Mouse (Mus musculus): ENCODE results near the gene Rnf34. TPM values are rescaled to one million over a fixed set of nuclear protein-coding genes. Genes with fewer than 3 reads are reported as not detected.

Rnf34 gene
- 10 to 100 TPM; 17.6 to 20.7 TPM for total RNA-seq (2021)
- long read RNA-seq, experiment 1, full-length matches to known transcripts: 25 of 29 reads
- long read RNA-seq, experiment 1, partial matches to known transcripts: 0 of 29 reads
- long read RNA-seq, experiment 1, other reads (novel, unspliced or antisense): 4 of 29 reads
- long read RNA-seq, experiment 2, full-length matches to known transcripts: 23 of 27 reads
- long read RNA-seq, experiment 2, partial matches to known transcripts: 2 of 27 reads
- long read RNA-seq, experiment 2, other reads (novel, unspliced or antisense): 2 of 27 reads

- peak; percentile 98 for DNase-seq (ENCODE audit: low spot score)
Measured at GRCm38 (mm10) chr5:122849521-122850318, at the start of gene Rnf34. Gene Rnf34, plus strand, starts transcription at chr5:122850048.

GRCm38 (mm10) chr5:122800345-122801010, 49.4 kb upstream of the Rnf34 start:
- DNase-seq (ENCODE audit: low spot score): no peak

DNA sequence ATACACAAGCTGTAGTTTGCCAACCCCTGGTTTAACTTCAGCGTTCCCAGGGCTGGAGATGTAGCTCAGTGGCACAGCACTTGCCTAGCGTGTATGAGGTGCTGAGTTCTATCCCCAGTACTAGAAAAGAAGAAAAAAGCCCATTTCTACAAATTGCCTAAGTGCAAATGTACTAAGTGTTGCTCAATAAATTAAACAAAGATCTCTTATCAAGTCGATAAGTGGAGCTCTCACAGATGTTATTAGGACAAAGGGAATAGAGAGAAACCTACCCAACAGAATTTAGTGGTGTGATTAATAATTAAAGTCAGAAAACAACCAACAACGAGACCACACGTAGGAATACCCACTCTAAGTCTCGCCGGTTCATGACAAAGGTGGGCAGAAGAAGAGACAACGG, 48.2 kb upstream of the Rnf34 start:
- DNase-seq (ENCODE audit: low spot score): no peak

- DNase-seq (ENCODE audit: low spot score): no peak
Measured at GRCm38 (mm10) chr5:122802706-122803105, 47.1 kb upstream of the Rnf34 start.

GRCm38 (mm10) chr5:122805503-122805902, 44.3 kb upstream of the Rnf34 start:
- no peak for DNase-seq (ENCODE audit: low spot score)

GRCm38 (mm10) chr5:122811364-122812079, 38.3 kb upstream of the Rnf34 start:
- DNase-seq (ENCODE audit: low spot score): peak; percentile 55

GRCm38 (mm10) chr5:122812699-122813098, 37.1 kb upstream of the Rnf34 start:
- no peak for DNase-seq (ENCODE audit: low spot score)

GRCm38 (mm10) chr5:122820777-122821523, 28.9 kb upstream of the Rnf34 start, which contains the start of gene Anapc5:
Gene Anapc5, minus strand, starts transcription at chr5:122821339.
- peak; percentile 94 for DNase-seq (ENCODE audit: low spot score)

DNA sequence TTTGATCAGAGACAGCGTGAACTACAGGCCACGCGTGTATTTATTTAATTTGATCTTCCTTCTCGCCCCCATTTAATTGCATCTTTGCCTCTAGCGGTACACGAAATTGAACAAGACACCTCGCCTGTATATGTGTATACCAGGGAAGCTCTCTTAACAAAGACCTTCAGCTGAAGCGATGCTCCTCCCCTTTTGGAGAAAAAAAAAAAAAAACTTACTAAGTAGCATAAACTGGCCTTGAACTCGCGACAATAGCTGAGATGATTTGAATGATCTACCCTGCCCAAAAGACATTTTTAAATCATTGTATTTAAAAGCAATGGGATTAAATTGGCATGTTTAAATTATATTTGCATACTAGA, 28.3 kb upstream of the Rnf34 start:
- DNase-seq (ENCODE audit: low spot score): no peak

DNA sequence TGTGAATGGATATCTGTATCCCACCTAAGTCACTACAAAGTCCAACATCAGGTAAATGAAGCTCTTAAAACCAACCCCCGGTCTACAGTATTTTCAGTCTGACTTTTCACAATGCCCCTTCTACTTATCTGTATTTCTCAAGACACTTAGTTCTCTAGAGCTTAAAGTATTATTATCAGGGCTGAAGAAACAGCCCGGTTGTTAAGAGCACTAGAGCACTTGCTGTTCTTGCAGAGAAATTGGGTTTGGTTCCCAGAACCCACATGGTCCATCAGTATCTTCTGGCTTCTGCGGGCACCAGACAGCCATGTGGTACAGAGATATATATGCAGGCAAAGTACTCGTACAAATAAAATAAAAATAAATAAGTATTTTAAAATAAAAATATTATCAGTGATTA, 27.4 kb upstream of the Rnf34 start:
- DNase-seq (ENCODE audit: low spot score): no peak

- DNase-seq (ENCODE audit: low spot score): no peak
Measured at GRCm38 (mm10) chr5:122823976-122824375, 25.9 kb upstream of the Rnf34 start.

GRCm38 (mm10) chr5:122824450-122824849, 25.4 kb upstream of the Rnf34 start:
- DNase-seq (ENCODE audit: low spot score): no peak

DNA sequence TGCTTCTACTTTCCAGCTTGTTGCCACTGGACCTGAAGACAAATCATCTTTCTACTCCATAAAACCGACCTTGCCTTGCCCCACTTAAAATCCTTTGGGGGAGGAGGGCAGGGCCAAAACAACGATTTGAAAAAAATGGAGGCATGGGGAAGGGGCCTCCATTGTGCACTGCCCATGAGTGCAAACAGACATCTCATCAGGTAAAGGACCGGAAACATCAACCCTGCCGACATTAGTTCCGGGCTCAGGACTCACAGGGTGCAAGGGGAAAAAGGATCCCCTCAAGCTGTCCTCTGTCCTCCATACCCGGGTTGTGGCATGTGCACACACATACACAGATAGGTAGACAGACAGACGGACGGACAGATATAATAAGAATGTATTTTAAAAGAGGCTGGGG, 24.7 kb upstream of the Rnf34 start:
- no peak for DNase-seq (ENCODE audit: low spot score)

DNA sequence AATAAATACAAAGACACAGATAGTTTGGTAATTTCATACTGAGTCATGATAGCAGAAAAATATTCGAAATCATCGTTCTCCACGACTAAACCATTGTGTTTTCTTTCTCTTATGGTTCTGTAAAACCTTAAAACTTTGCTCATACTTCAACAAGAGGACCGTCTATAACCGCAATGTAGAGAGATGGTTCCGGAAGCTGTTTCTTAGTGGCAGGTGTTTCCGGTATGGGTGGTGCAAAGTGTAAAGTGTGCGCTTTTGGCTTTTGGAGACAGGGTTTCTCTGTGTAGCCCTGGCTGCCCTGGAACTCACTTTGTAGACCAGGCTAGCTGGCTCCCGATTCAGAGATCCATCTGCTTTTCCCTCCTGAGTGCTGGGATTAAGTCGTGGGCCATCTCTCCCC, 17.3 kb upstream of the Rnf34 start:
- DNase-seq (ENCODE audit: low spot score): no peak

DNA sequence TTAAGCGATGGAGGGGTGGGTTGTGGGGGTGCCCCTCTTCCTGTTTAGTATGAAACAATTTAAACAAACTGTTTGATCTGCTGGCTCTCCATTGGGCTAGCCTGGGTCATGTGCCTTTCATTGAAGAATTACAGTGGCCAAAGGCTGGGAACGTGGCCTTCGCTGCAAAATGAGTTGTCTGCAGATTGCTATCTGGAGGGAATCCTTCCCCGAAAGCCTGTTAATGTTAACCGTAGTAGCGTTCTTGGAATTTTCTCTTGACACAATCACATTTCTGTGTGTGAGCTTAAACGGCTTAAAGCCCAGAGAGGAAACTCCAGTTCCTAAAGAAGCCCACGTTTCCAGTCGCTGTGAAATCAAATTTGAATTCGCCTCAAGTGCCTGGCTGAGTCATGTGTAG, 16.9 kb upstream of the Rnf34 start:
- DNase-seq (ENCODE audit: low spot score): no peak

GRCm38 (mm10) chr5:122841126-122841525, 8.7 kb upstream of the Rnf34 start:
- DNase-seq (ENCODE audit: low spot score): no peak

DNA sequence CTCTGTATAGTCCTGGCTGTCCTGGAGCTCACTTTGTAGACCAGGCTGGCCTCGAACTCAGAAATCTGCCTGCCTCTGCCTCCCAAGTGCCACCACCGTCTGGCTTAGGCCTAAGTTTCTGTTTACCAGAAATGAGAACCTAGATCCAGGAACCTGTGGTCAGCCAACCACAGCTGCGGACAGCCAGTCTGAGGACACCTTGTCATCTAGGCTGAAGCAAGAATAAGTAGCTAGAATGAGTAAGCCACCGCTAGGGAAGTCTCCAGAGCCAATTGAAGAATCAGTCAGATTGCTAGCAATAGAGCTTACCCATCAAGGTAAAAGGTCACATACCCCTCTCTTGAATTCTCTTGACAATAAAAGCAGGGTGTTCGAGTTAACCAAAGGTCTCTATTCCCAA, 6.0 kb upstream of the Rnf34 start:
- DNase-seq (ENCODE audit: low spot score): no peak

GRCm38 (mm10) chr5:122850319-122851002, 613 bp downstream of the Rnf34 start:
- peak; percentile 57 for DNase-seq (ENCODE audit: low spot score)

DNA sequence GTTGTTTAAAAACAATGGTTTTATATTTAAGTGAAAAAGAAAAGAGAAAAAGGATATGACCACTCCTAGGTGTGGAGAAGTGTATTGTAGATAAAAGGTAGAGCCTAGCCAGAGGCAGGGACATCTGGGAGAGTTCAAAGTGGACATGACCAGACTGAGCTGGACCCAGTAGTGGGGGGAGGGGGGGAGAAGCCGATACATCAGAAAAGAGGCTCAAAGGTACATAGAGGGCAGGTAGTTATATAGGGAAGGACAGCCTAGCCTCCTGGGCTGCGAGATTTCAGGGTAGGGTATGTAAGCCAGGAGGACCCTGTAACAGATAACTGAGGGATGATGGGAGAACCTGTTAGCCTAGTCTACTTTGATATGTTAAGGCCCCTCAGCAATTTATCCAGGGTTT, 2.8 kb downstream of the Rnf34 start:
- DNase-seq (ENCODE audit: low spot score): no peak

- no peak for DNase-seq (ENCODE audit: low spot score)
Measured at GRCm38 (mm10) chr5:122855858-122856257, 6.0 kb downstream of the Rnf34 start.

All from gastrocnemius, adult 18-20 months (tissue).